Comparison of ENCODE assay signal across 12 mouse cellular contexts in genomic region chr9:68254218-68254617, GRCm38 (mm10).
DNase-seq lines count a peak whose midpoint lies in the region; ATAC-seq and TF ChIP-seq lines count a peak whose summit lies in the region.
"Had no signal": no experiment of that assay in that cellular context is flagged by ENCODE, and none has a peak within 500 bp of the region (broad histone marks: within the 10 kb centered on the region; RNA-seq: fewer than 3 reads in every experiment).

No protein-coding gene starts in this region.

- 32% methylated on average over 3 of the region's 3 CpGs for WGBS in heart, adult 2 months
- WGBS in heart, embryonic 12.5 days: 46% methylated on average over 3 of the region's 3 CpGs
- 51% methylated on average over 3 of the region's 3 CpGs for WGBS in embryonic facial prominence, embryonic 11.5 days
- WGBS in forebrain, embryonic 15.5 days: 60% methylated on average over 3 of the region's 3 CpGs

- no peaks in the 10 kb centered on the region for H3K4me1 ChIP-seq in heart, adult 2 months (ENCODE audit: control insufficient read depth, insufficient read depth, low read length)
- H3K4me1 ChIP-seq in heart, embryonic 12.5 days (replicated peaks): no peaks in the 10 kb centered on the region
- no peaks in the 10 kb centered on the region for H3K4me1 ChIP-seq in embryonic facial prominence, embryonic 11.5 days (ENCODE audit: control insufficient read depth, insufficient read depth, low read length)
- no peaks in the 10 kb centered on the region for H3K4me1 ChIP-seq in forebrain, embryonic 15.5 days
- H3K4me1 ChIP-seq: forebrain, embryonic 10.5 days; heart, embryonic 15.5 days; midbrain, embryonic 15.5 days; neural tube, embryonic 13.5 days had no signal

- ATAC-seq in heart, embryonic 12.5 days (ENCODE audit: insufficient number of reproducible peaks, low FRiP score): no peak
- ATAC-seq in embryonic facial prominence, embryonic 11.5 days (replicated peaks; ENCODE audit: insufficient number of reproducible peaks, low FRiP score, low TSS enrichment, low read depth): no peak
- no peak for ATAC-seq in forebrain, embryonic 15.5 days (replicated peaks)
- ATAC-seq: midbrain, embryonic 15.5 days had no signal

- TF ChIP-seq EP300 in heart, adult 2 months (IDR thresholded peaks at IDR 0.05; ENCODE audit: insufficient read depth, low read depth, low read length): 0 out of 2 replicates have a peak, but pooled peaks have one; percentile 35

- no peaks in the 10 kb centered on the region for H3K79me2 ChIP-seq in heart, adult 2 months (replicated peaks; ENCODE audit: control insufficient read depth, insufficient read depth, low read length)

- TF ChIP-seq CTCF in heart, adult 2 months (IDR thresholded peaks at IDR 0.05): peak; percentile 77
- peak; percentile 52 for TF ChIP-seq CTCF in layer of hippocampus, adult 2 months (conservative IDR thresholded peaks at IDR 0.05)

- intact Hi-C loops in heart, adult 2 months (cut with DNase I): loop anchor here (1.0 to 5.0 kb wide), 2 partner anchors 237 to 463 kb away; no protein-coding TSS in a partner anchor

- peak; percentile 13 to 38 for DNase-seq in heart, adult 2 months
- no peak for DNase-seq in layer of hippocampus, adult 2 months (ENCODE audit: low spot score in 2 of 2)
- DNase-seq in layer of hippocampus, postnatal 10 days (ENCODE audit: low spot score in 2 of 2): no peak
- DNase-seq in adrenal gland, postnatal 25 days: peak; percentile 19
- peak; percentile 10 for DNase-seq in embryonic facial prominence, embryonic 11.5 days (ENCODE audit: low spot score)
- no peak for DNase-seq in layer of hippocampus, adult 9-10 months (ENCODE audit: low spot score)

- H3K36me3 ChIP-seq in heart, adult 2 months (ENCODE audit: control insufficient read depth, insufficient read depth, low read length): no peaks in the 10 kb centered on the region
- H3K36me3 ChIP-seq in heart, embryonic 12.5 days: no peaks in the 10 kb centered on the region
- H3K36me3 ChIP-seq in embryonic facial prominence, embryonic 11.5 days (replicated peaks; ENCODE audit: control insufficient read depth, insufficient read depth, low read depth, low read length): no peaks in the 10 kb centered on the region
- H3K36me3 ChIP-seq in forebrain, embryonic 15.5 days: no peaks in the 10 kb centered on the region
- H3K36me3 ChIP-seq: forebrain, embryonic 10.5 days; heart, embryonic 15.5 days; midbrain, embryonic 15.5 days; neural tube, embryonic 13.5 days had no signal

- no peaks in the 10 kb centered on the region for H3K27me3 ChIP-seq in heart, adult 2 months (ENCODE audit: control insufficient read depth, insufficient read depth, low read length)
- H3K27me3 ChIP-seq in heart, embryonic 12.5 days (replicated peaks): no peaks in the 10 kb centered on the region
- no peaks in the 10 kb centered on the region for H3K27me3 ChIP-seq in embryonic facial prominence, embryonic 11.5 days (ENCODE audit: control insufficient read depth, insufficient read depth, low read length)
- no peaks in the 10 kb centered on the region for H3K27me3 ChIP-seq in forebrain, embryonic 15.5 days
- H3K27me3 ChIP-seq: heart, embryonic 15.5 days; midbrain, embryonic 15.5 days; neural tube, embryonic 13.5 days had no signal

- no peak overlapping the region for H3K4me3 ChIP-seq in heart, adult 2 months
- no peak overlapping the region for H3K4me3 ChIP-seq in heart, embryonic 12.5 days
- no peak overlapping the region for H3K4me3 ChIP-seq in layer of hippocampus, adult 2 months
- no peak overlapping the region for H3K4me3 ChIP-seq in embryonic facial prominence, embryonic 11.5 days (ENCODE audit: low read depth, low read length)
- no peak overlapping the region for H3K4me3 ChIP-seq in forebrain, embryonic 15.5 days
- H3K4me3 ChIP-seq: forebrain, embryonic 10.5 days; heart, embryonic 15.5 days; midbrain, embryonic 15.5 days; neural tube, embryonic 13.5 days had no signal

- no peak for TF ChIP-seq POLR2A in heart, adult 2 months (IDR thresholded peaks at IDR 0.05; ENCODE audit: insufficient read depth, low read depth, low read length)

- no peak overlapping the region for H3K4me2 ChIP-seq in heart, embryonic 12.5 days
- no peak overlapping the region for H3K4me2 ChIP-seq in embryonic facial prominence, embryonic 11.5 days (ENCODE audit: low read depth, low read length)
- H3K4me2 ChIP-seq in forebrain, embryonic 15.5 days (replicated peaks): no peak overlapping the region
- H3K4me2 ChIP-seq: heart, embryonic 15.5 days; midbrain, embryonic 15.5 days; neural tube, embryonic 13.5 days had no signal

- no peak overlapping the region for H3K27ac ChIP-seq in heart, adult 2 months
- no peak overlapping the region for H3K27ac ChIP-seq in heart, embryonic 12.5 days (ENCODE audit: poor library complexity, severe bottlenecking)
- H3K27ac ChIP-seq in layer of hippocampus, adult 2 months: no peak overlapping the region
- no peak overlapping the region for H3K27ac ChIP-seq in embryonic facial prominence, embryonic 11.5 days (replicated peaks; ENCODE audit: low read depth, low read length)
- H3K27ac ChIP-seq in forebrain, embryonic 15.5 days (replicated peaks): no peak overlapping the region
- H3K27ac ChIP-seq: forebrain, embryonic 10.5 days; heart, embryonic 15.5 days; midbrain, embryonic 15.5 days; neural tube, embryonic 13.5 days had no signal

- peaks cover 3% of the 10 kb centered on the region; the same call in 1 of the 2 replicates for H3K9me3 ChIP-seq in heart, embryonic 12.5 days (replicated peaks)
- H3K9me3 ChIP-seq in embryonic facial prominence, embryonic 11.5 days (replicated peaks; ENCODE audit: control insufficient read depth, low read length): no peaks in the 10 kb centered on the region
- no peaks in the 10 kb centered on the region for H3K9me3 ChIP-seq in forebrain, embryonic 15.5 days
- H3K9me3 ChIP-seq: forebrain, embryonic 10.5 days; heart, embryonic 15.5 days; midbrain, embryonic 15.5 days; neural tube, embryonic 13.5 days had no signal

- H3K9ac ChIP-seq in heart, adult 2 months (ENCODE audit: low read depth, low read length): no peak overlapping the region
- H3K9ac ChIP-seq in heart, embryonic 12.5 days: no peak overlapping the region
- no peak overlapping the region for H3K9ac ChIP-seq in embryonic facial prominence, embryonic 11.5 days (replicated peaks; ENCODE audit: low read length)
- no peak overlapping the region for H3K9ac ChIP-seq in forebrain, embryonic 15.5 days (replicated peaks)
- H3K9ac ChIP-seq: heart, embryonic 15.5 days; midbrain, embryonic 15.5 days; neural tube, embryonic 13.5 days had no signal

Comparison
In these comparisons a context has a peak if more than half of its experiments do, and no peak if none do; other contexts are left out.
1. DNase-seq: peak in heart, adult 2 months (2 of 2), adrenal gland, postnatal 25 days (single experiment) and embryonic facial prominence, embryonic 11.5 days (single experiment); none in layer of hippocampus, adult 2 months (0 of 2), layer of hippocampus, postnatal 10 days (0 of 2) and layer of hippocampus, adult 9-10 months (single experiment).